Mouse (Mus musculus) hindbrain, embryonic 10.5 days (tissue): ENCODE measurements at regions not wholly inside any gene's neighbourhood (a gene's known extent, or its start where the extent isn't known, plus 50 kb on each side); places are given as distances from the start of the nearest gene placed in this dataset.

Experiments used
- DNase-seq: peaks from one replicate; pipeline ENCODE4 v3.0.0-alpha.2; 2017; ENCODE audit warnings: low spot score
- H3K27ac ChIP-seq: fragments of 300-500 bp; sonication (generic); 2 replicates; pipeline ENCODE4 v1.5.1; 2016; ENCODE audit warnings: mild to moderate bottlenecking, moderate library complexity
- H3K27me3 ChIP-seq: fragments of 300-500 bp; sonication (generic); 2 replicates; pipeline ENCODE4 v1.6.1; 2016; ENCODE audit warnings: mild to moderate bottlenecking; ENCODE audit not compliant: poor library complexity, insufficient read depth, severe bottlenecking
- H3K36me3 ChIP-seq: fragments of 300-500 bp; sonication (generic); 2 replicates; pipeline ENCODE4 v1.6.1; 2016; ENCODE audit warnings: mild to moderate bottlenecking, moderate library complexity
- H3K4me1 ChIP-seq: fragments of 300-500 bp; sonication (generic); replicated peaks from 2 replicates; pipeline ENCODE4 v1.6.1; 2016; ENCODE audit warnings: mild to moderate bottlenecking
- H3K4me3 ChIP-seq: fragments of 300-500 bp; sonication (generic); 2 replicates; pipeline ENCODE4 v1.5.1; 2016; ENCODE audit warnings: mild to moderate bottlenecking, moderate library complexity
- H3K9me3 ChIP-seq: fragments of 300-500 bp; sonication (generic); 2 replicates; pipeline ENCODE4 v1.6.1; 2016; ENCODE audit warnings: mild to moderate bottlenecking, moderate library complexity
- WGBS: fragments of 180-500 bp; shearing (Covaris S2); methylation state at CpG from one replicate; pipeline ENCODE4 v1.1.7; 2016; 5-methylcytosine and 5-hydroxymethylcytosine counted together

DNA sequence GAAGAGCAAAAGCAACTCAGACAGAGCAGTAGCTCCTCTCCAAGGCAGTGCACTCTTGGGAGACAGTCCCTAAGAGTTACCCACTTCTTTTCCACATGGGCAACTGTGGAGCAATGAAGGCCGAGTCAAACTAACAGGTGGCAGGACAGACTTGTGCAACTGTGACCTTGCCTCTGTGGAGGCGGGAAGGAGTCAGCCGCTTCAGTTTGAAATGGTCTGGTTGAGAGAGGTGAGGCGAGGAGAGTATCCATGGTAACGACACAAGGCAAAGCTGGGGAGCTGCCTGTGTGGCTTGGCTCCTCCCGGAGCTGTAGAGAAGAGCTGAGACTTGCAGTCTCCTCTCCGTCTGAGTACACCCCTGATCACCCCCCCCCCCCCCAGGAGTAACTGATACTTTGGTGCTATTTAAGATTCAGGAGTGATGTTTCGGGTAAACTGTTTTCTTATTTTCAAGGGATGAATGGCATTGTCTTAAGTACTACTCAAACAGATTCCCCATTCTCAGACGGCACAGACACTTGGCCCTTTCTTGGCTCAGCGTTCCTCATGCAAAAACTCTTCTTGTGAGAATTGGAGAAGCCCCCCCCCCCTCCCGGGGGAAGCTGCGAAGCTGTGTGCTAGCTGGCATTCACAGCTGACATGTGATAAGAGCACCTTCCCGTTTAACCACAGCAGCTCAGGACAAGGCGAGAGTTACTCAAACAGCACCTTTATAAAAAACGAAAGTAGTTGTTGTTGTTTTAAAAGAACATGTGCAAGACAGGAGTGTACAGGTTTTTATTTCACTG is 54.9 kb upstream of the Chst1 start:
- peaks cover 15% of the 10 kb centered on the region for H3K4me1 ChIP-seq
- peak; percentile 33 for DNase-seq
- H3K9me3 ChIP-seq, result no peaks in the 10 kb centered on the region
- H3K27ac ChIP-seq, result no peak overlapping the region
- WGBS, result 18% methylated on average over 15 of the region's 15 CpGs
- peaks cover 12% of the 10 kb centered on the region; the same call in 1 of the 2 replicates for H3K27me3 ChIP-seq
- H3K4me3 ChIP-seq, result no peak overlapping the region
- no peaks in the 10 kb centered on the region for H3K36me3 ChIP-seq

DNA sequence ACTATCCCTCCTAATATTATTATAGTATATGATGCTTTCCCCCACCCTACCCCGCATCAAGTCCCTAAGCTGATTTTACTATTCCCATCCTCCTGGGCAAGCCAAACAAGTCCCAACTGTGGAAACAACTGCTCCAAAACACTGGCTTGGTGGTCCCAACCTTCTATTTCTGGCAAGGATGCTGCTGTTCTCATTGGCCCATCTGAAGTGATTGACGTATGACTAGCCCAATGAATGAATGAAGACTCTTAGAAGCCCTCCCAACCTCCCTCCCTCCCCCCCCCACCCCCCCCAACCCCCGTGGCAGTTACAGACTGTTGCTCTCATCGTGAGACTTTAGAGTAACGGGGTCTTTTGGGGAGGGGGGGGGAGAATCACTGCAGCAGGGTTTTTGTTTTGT is 58.7 kb upstream of the Chst1 start:
- H3K4me1 ChIP-seq, result peaks cover 15% of the 10 kb centered on the region
- DNase-seq, result no peak
- H3K36me3 ChIP-seq, result no peaks in the 10 kb centered on the region
- H3K9me3 ChIP-seq, result no peaks in the 10 kb centered on the region
- 63% methylated on average over 5 of the region's 5 CpGs for WGBS
- H3K4me3 ChIP-seq, result no peak overlapping the region
- H3K27ac ChIP-seq, result no peak overlapping the region
- peaks cover 12% of the 10 kb centered on the region; the same call in 1 of the 2 replicates for H3K27me3 ChIP-seq

DNA sequence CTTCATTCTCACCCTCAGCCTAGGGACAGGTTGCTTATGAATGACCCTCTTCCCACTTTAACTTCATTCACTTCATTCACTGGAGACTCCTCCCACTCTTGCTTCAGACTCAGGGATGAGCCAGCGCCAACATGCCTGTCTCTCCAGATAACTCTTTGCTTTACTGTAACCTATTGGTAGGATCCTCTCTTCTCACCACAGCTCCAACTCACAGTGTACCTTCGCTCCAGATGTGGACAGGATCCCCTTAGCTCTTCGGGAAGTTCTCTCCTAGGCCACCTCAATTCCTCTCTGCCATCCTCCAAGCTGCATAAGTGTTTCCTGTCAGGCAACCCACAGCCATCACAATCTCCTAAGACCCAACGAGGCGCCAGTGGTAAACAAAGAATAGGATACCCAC is 67.5 kb upstream of the Chst1 start:
- no peak for DNase-seq
- H3K27me3 ChIP-seq, result no peaks in the 10 kb centered on the region
- WGBS, result 91% methylated on average over 5 of the region's 5 CpGs
- H3K36me3 ChIP-seq, result no peaks in the 10 kb centered on the region
- H3K9me3 ChIP-seq, result no peaks in the 10 kb centered on the region
- H3K27ac ChIP-seq, result no peak overlapping the region
- no peak overlapping the region for H3K4me3 ChIP-seq
- peaks cover 23% of the 10 kb centered on the region for H3K4me1 ChIP-seq

DNA sequence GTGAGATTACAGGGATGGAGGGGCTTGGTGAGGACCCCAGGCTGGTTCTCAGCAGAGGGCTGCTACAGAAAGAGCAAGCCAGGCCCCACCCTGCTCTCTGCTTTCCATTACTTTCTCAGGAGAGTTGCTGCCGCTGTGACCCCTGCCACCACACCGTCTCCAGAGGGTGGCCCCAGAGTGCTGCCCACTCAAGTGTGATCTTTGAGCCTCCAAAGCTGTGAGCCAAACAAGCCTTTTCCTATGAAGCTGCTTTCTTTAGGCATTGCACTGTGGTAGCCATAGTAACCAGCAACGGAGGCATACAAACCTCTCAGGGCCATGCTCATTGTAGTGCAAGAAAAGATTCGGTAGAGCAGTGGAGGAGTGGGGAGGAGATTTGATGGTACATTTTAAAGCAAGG is 68.8 kb upstream of the Chst1 start:
- no peaks in the 10 kb centered on the region for H3K36me3 ChIP-seq
- H3K4me1 ChIP-seq, result peaks cover 35% of the 10 kb centered on the region
- DNase-seq, result peak; percentile 26
- no peaks in the 10 kb centered on the region for H3K27me3 ChIP-seq
- WGBS, result 28% methylated on average over 4 of the region's 4 CpGs
- no peak overlapping the region for H3K27ac ChIP-seq
- H3K4me3 ChIP-seq, result no peak overlapping the region
- H3K9me3 ChIP-seq, result no peaks in the 10 kb centered on the region

DNA sequence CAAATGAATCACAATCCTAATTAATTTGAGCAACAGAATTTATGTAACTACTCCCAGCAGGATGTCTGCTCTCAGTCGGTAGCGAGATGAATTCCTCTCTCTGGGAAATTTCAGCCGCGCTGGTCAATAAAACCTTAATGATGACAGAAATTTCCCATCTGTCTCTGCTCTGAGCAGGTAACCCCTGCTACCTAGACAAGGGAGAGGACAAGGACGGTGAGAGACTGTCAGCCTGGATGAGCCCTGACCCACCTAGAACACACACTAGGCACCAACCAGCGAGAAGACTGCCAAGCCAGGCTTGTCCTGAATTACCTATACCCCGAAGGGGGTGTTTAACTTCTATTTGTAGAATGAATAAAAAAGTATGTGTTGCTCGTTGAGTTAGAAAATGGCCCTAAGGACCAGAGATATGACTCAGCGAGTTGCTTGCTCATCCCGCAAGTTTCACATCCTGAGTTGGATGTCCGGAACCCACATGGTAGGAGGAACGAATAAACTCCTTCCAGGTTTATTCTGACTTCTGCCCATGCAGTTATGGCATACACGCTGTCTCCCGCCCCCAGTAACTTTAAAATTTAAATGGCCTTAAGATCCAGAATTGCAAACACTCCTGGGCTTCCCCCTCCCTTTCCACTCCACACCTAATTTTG is 69.5 kb upstream of the Slc35c1 start:
- peak overlapping the region; percentile 86 for H3K27ac ChIP-seq
- no peaks in the 10 kb centered on the region for H3K36me3 ChIP-seq
- H3K4me3 ChIP-seq, result peak overlapping the region; percentile 56
- 51% methylated on average over 14 of the region's 14 CpGs for WGBS
- no peaks in the 10 kb centered on the region for H3K9me3 ChIP-seq
- H3K4me1 ChIP-seq, result peaks cover 36% of the 10 kb centered on the region
- no peaks in the 10 kb centered on the region for H3K27me3 ChIP-seq
- no peak for DNase-seq

DNA sequence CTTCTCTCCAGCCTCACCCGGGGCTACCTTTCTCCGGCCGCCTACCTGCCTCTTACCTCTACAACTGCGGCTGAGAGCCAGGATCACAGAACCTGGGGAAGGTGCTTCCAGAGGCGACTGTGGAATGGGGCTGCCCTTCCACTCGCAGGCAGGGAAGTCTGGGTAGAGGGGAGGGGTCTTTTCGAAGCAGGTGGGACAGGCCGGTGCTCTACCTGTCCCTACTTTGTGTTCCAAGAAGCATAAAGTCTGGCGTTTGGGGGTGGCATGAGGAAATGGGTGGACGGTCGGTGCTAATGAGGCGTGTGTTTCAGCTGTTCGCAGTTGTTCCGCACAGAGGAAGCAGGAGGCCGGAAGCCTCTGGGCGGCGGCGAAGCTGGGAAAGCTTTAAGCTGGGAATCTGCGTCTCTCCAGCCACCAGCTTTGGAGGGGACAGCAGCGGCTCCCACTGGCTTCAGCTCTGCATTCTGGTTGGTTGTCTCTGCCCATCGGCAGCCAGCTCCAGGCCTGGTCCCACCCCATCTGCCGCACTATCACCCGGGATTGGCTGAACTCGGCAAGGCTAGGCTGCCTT is 68.8 kb upstream of the Slc35c1 start:
- WGBS, result 8% methylated on average over 24 of the region's 24 CpGs
- Histone ChIP-seq H3K4me3 (peak overlapping the region; percentile 56), H3K36me3 (no peaks in the 10 kb centered on the region), H3K27ac (peak overlapping the region; percentile 86), H3K27me3 (no peaks in the 10 kb centered on the region), H3K4me1 (peaks cover 36% of the 10 kb centered on the region), H3K9me3 (no peaks in the 10 kb centered on the region)
- DNase-seq, result peak; percentile 87

DNA sequence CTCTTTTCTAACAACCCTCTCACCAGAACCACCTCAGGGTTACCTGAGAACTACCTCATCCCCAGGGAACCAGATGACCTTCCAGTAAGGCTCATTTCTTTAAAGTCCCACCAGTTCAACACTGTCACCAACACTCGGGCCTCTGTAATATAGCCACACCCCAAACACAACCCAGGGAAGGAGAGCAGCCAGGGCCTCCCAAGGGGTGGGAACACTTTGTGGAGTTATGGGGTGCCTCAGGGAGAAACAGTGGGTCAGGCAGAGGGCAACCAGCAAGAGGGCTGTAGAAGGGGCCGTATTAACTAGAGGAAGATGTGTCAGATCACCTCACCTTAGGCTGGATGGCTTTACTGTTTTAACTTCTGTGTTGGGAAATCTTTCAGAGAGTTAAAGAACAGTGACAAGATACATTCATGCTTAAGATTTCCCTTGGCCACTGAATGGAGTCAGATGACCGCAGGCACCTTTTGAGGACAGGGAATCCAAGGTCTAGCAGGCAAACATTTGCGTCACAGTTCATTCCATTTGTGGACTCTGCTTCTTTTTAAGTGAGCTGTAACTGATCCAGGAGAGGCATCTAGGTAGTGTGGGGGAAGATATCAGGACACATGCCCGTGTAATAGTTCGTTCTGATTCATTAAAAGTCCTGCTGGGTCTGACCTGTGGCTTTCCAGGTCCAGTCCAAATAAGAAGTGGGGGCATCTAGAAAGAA is 67.9 kb upstream of the Slc35c1 start:
- no peaks in the 10 kb centered on the region for H3K27me3 ChIP-seq
- peak overlapping the region; percentile 86 for H3K27ac ChIP-seq
- peak overlapping the region; percentile 56 for H3K4me3 ChIP-seq
- 88% methylated on average over 6 of the region's 6 CpGs for WGBS
- no peaks in the 10 kb centered on the region for H3K36me3 ChIP-seq
- peaks cover 36% of the 10 kb centered on the region for H3K4me1 ChIP-seq
- no peaks in the 10 kb centered on the region for H3K9me3 ChIP-seq
- no peak for DNase-seq

DNA sequence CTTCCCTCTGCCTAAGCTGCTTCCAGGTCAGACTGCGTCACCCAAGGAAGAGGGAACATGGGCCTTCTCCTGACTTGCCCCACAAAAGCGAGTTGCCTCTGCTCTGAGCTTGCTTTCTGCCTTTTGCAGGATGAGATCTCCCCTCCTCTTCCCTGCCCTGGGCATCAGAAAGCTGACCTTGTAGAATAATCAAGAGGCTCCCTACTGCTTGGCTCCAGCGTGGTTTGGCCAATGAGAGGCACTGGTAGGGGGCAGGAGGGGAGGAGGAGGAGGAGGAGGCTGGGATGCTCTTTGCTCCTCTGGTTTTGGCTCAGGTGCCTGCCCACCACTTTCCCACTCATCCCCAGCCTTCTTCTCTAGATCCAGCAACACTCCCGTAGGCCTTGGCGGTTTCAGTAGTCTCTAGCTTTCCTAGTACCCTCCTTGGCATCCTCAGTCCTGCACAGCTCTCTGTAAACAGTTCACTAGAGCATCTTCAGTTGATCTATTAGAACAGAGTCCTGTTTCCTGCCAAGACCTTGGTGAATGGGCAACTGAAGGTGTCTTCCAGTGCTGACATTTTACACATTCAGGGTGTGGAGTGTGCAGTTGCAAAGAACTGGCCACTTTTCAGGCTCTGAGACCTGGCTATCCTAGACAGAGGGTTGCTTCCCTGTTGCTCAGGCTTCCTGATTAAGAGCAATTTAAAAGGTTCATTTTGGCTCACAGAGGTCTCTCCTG is 66.5 kb upstream of the Slc35c1 start:
- Histone ChIP-seq H3K27ac (peak overlapping the region; percentile 19; the same call in 1 of the 2 replicates), H3K4me3 (no peak overlapping the region), H3K4me1 (peaks cover 39% of the 10 kb centered on the region), H3K9me3 (no peaks in the 10 kb centered on the region), H3K27me3 (no peaks in the 10 kb centered on the region), H3K36me3 (no peaks in the 10 kb centered on the region)
- WGBS, result 73% methylated on average over 5 of the region's 5 CpGs
- DNase-seq, result no peak

DNA sequence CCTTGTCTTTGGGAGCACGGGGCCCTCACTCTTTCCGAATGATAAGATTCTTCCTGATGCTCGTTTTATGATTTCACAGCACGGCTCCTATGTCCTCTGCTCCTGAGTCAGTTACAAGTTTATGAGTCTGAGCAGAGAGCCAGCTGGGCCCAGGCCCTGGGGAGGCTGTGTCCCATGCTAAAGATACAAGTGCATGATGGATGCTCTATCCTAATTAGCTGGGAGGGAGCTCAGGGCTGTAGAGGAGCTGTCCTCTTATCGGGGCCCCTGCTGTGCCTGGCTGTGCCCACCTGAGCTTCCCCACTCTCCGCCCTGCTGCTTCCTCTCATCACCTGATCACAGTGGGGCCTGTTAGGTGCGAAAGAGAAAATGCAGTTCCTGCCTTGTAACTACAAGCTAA is 65.3 kb upstream of the Slc35c1 start:
- H3K27me3 ChIP-seq, result no peaks in the 10 kb centered on the region
- H3K9me3 ChIP-seq, result no peaks in the 10 kb centered on the region
- H3K36me3 ChIP-seq, result no peaks in the 10 kb centered on the region
- WGBS, result 69% methylated on average over 7 of the region's 7 CpGs
- peaks cover 34% of the 10 kb centered on the region for H3K4me1 ChIP-seq
- peak overlapping the region; percentile 19 for H3K27ac ChIP-seq
- no peak for DNase-seq
- no peak overlapping the region for H3K4me3 ChIP-seq

DNA sequence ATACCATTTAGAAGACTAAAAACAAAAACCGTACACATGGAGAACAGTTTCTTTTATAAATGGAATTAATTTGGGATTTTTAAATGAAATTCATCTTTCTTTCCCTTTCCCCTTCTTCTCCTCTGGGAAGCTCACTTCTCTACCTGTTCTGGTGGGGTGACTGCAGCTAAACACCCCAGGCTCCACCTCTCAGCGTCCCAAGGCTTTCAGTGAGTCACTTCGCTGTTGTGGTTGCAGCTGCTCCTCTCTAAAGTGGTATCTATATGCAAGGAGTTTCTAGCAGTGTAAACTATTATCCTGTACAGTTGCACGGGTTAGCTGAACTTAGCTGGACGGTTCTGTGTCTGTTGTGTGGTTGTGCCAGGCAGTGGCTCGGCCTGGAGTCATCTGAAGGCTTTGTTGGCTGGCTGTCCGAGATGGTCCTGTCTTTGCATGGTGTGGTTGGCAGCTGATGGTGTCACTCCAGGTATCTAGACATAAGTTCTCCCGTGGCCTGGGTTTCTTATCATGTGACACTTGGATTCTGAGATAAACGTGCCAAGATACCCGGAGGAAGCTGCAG is 64.8 kb upstream of the Slc35c1 start:
- Histone ChIP-seq H3K27me3 (no peaks in the 10 kb centered on the region), H3K4me1 (peaks cover 31% of the 10 kb centered on the region), H3K4me3 (no peak overlapping the region), H3K27ac (peak overlapping the region; percentile 19; the same call in 1 of the 2 replicates), H3K36me3 (no peaks in the 10 kb centered on the region), H3K9me3 (no peaks in the 10 kb centered on the region)
- no peak for DNase-seq
- WGBS, result 89% methylated on average over 10 of the region's 10 CpGs

DNA sequence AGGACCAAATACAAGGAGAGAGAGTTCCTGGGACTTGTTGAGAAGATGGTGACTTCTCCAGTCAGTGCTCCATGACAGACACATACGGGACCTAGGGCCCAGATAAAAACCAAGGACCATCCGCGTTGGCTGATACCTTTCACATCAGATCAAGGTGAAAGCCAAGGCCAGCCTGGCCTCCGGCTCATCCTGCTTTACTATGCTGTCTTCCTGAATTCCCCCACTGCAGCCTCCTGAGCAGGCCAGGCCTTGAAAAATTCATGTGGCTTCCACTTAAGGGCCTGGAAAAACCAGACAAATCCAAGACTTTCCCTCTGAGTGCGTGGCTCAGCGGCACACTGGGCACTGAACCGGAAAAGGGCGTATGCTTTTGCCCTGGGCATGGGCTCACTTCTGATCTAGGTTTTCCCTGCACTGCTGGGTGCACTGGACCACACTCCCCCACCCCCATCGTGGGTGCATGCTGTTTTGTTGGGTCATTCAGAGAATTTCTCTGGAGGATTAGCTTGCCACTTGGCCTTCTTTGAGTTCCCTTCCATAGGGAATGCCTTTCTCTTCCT is 64.1 kb upstream of the Slc35c1 start:
- Histone ChIP-seq H3K36me3 (no peaks in the 10 kb centered on the region), H3K9me3 (no peaks in the 10 kb centered on the region), H3K27ac (peak overlapping the region; percentile 23; the same call in 1 of the 2 replicates), H3K27me3 (no peaks in the 10 kb centered on the region), H3K4me1 (peaks cover 25% of the 10 kb centered on the region), H3K4me3 (no peak overlapping the region)
- WGBS, result 89% methylated on average over 9 of the region's 9 CpGs
- DNase-seq, result no peak
